Mouse (Mus musculus) kidney, postnatal 0 days (tissue): ENCODE measurements at regions not wholly inside any gene's neighbourhood (a gene's known extent, or its start where the extent isn't known, plus 50 kb on each side); places are given as distances from the start of the nearest gene placed in this dataset.

ENCODE experiments used
- ATAC-seq: fragments of 200-750 bp; cut with Nextera tagmentation; replicated peaks from 2 replicates; pipeline ENCODE4 v1.8.0; 2017; ENCODE audit warnings: low read depth, moderate number of reproducible peaks, moderate TSS enrichment, moderate library complexity; ENCODE audit not compliant: low FRiP score
- DNase-seq: peaks from one replicate; pipeline ENCODE4 v3.0.0-alpha.2; 2016; ENCODE audit warnings: low spot score
- H3K27ac ChIP-seq: fragments of 300-500 bp; sonication (generic); 2 replicates; pipeline ENCODE4 v1.5.1; 2014; ENCODE audit warnings: mild to moderate bottlenecking
- H3K27me3 ChIP-seq: fragments of 300-500 bp; sonication (generic); 2 replicates; pipeline ENCODE4 v1.6.1; 2014; ENCODE audit warnings: low read length, mixed read lengths; ENCODE audit not compliant: insufficient read depth
- H3K36me3 ChIP-seq: fragments of 300-500 bp; sonication (generic); 2 replicates; pipeline ENCODE4 v1.6.1; 2014; ENCODE audit warnings: low read length, mixed read lengths; ENCODE audit not compliant: insufficient read depth
- H3K4me1 ChIP-seq: fragments of 300-500 bp; sonication (generic); replicated peaks from 2 replicates; pipeline ENCODE4 v1.6.1; 2014; ENCODE audit warnings: antibody characterized with exemption, low read length, mixed read lengths; ENCODE audit not compliant: insufficient read depth
- H3K4me2 ChIP-seq: fragments of 300-500 bp; sonication (generic); 2 replicates; pipeline ENCODE4 v1.6.1; 2014; ENCODE audit warnings: mild to moderate bottlenecking, low read length, moderate library complexity, mixed read lengths
- H3K4me3 ChIP-seq: fragments of 300-500 bp; sonication (generic); replicated peaks from 2 replicates; pipeline ENCODE4 v1.5.1; 2014; ENCODE audit warnings: low read depth, low read length
- H3K9ac ChIP-seq: fragments of 300-500 bp; sonication (generic); 2 replicates; pipeline ENCODE4 v1.6.1; 2014; ENCODE audit warnings: low read depth, low read length
- H3K9me3 ChIP-seq: fragments of 300-500 bp; sonication (generic); replicated peaks from 2 replicates; pipeline ENCODE4 v1.6.1; 2016; ENCODE audit warnings: low read length, inconsistent platforms, mixed read lengths
- CTCF ChIP-seq: IDR thresholded peaks from 2 replicates; pipeline ENCODE4 v1.5.1; 2016; ENCODE audit warnings: antibody characterized with exemption, low read depth, mild to moderate bottlenecking, moderate library complexity
- WGBS: fragments of 180-500 bp; shearing (Covaris S2); extraction: QIAGEN DNeasy Blood & Tissue Kit; methylation state at CpG from one replicate; pipeline ENCODE4 v1.1.7; 2014; 5-methylcytosine and 5-hydroxymethylcytosine counted together

- no peak for TF ChIP-seq CTCF
Measured at GRCm38 (mm10) chr17:16247681-16248080, 416.8 kb upstream of the Rgmb start.

GRCm38 (mm10) chr17:16221253-16221652 is 390.4 kb upstream of the Rgmb start:
- Histone ChIP-seq H3K4me1 (no peaks in the 10 kb centered on the region), H3K4me2 (no peak overlapping the region), H3K36me3 (no peaks in the 10 kb centered on the region), H3K4me3 (no peak overlapping the region), H3K27ac (no peak overlapping the region), H3K9me3 (no peaks in the 10 kb centered on the region), H3K27me3 (no peaks in the 10 kb centered on the region), H3K9ac (no peak overlapping the region)
- ATAC-seq = no peak
- TF ChIP-seq CTCF = 0 out of 2 replicates have a peak, but pooled peaks have one; percentile 27
- peak; percentile 5 for DNase-seq
- WGBS = 76% methylated on average over 2 of the region's 2 CpGs

More at GRCm38 (mm10) chr17:16247681-16248080, 416.8 kb upstream of the Rgmb start:
- Histone ChIP-seq H3K4me3 (no peak overlapping the region), H3K4me2 (no peak overlapping the region), H3K36me3 (no peaks in the 10 kb centered on the region), H3K27me3 (no peaks in the 10 kb centered on the region), H3K9me3 (no peaks in the 10 kb centered on the region), H3K9ac (no peak overlapping the region), H3K27ac (no peak overlapping the region), H3K4me1 (no peaks in the 10 kb centered on the region)
- no peak for DNase-seq
- ATAC-seq = no peak
- WGBS = 82% methylated on average over 3 of the region's 3 CpGs

- no peak overlapping the region for H3K9ac ChIP-seq
- H3K4me1 ChIP-seq = no peaks in the 10 kb centered on the region
- H3K27me3 ChIP-seq = no peaks in the 10 kb centered on the region
- no peak for TF ChIP-seq CTCF
- no peaks in the 10 kb centered on the region for H3K9me3 ChIP-seq
- 88% methylated on average over 13 of the region's 13 CpGs for WGBS
- H3K27ac ChIP-seq = no peak overlapping the region
- no peak for ATAC-seq
- no peak overlapping the region for H3K4me2 ChIP-seq
- no peak overlapping the region for H3K4me3 ChIP-seq
- no peaks in the 10 kb centered on the region for H3K36me3 ChIP-seq
- no peak for DNase-seq
Measured at GRCm38 (mm10) chr17:16219675-16220566, 389.1 kb upstream of the Rgmb start.

- no peak overlapping the region for H3K4me2 ChIP-seq
- no peak for TF ChIP-seq CTCF
- no peak overlapping the region for H3K4me3 ChIP-seq
- no peaks in the 10 kb centered on the region for H3K9me3 ChIP-seq
- no peak overlapping the region for H3K9ac ChIP-seq
- H3K27ac ChIP-seq = no peak overlapping the region
- H3K27me3 ChIP-seq = no peaks in the 10 kb centered on the region
- ATAC-seq (no peak), DNase-seq (no peak)
- no peaks in the 10 kb centered on the region for H3K4me1 ChIP-seq
- WGBS = 73% methylated on average over 2 of the region's 2 CpGs
- H3K36me3 ChIP-seq = no peaks in the 10 kb centered on the region
Measured at GRCm38 (mm10) chr17:16218623-16219022, 387.8 kb upstream of the Rgmb start.

- no peaks in the 10 kb centered on the region for H3K27me3 ChIP-seq
- H3K4me1 ChIP-seq = no peaks in the 10 kb centered on the region
- no peak overlapping the region for H3K4me2 ChIP-seq
- no peaks in the 10 kb centered on the region for H3K9me3 ChIP-seq
- no peak overlapping the region for H3K4me3 ChIP-seq
- DNase-seq = no peak
- WGBS = 65% methylated on average over 2 of the region's 2 CpGs
- ATAC-seq = no peak
- no peak overlapping the region for H3K27ac ChIP-seq
- H3K36me3 ChIP-seq = no peaks in the 10 kb centered on the region
- no peak for TF ChIP-seq CTCF
- no peak overlapping the region for H3K9ac ChIP-seq
Measured at GRCm38 (mm10) chr17:16216796-16217195, 386.0 kb upstream of the Rgmb start.

GRCm38 (mm10) chr17:16193636-16194035 is 362.8 kb upstream of the Rgmb start:
- no peaks in the 10 kb centered on the region for H3K4me1 ChIP-seq
- no peak for TF ChIP-seq CTCF
- ATAC-seq (no peak), DNase-seq (no peak)
- H3K9me3 ChIP-seq = no peaks in the 10 kb centered on the region
- H3K27ac ChIP-seq = no peak overlapping the region
- no peak overlapping the region for H3K9ac ChIP-seq
- H3K4me2 ChIP-seq = no peak overlapping the region
- H3K27me3 ChIP-seq = no peaks in the 10 kb centered on the region
- no peak overlapping the region for H3K4me3 ChIP-seq
- WGBS = 45% methylated on average over 1 of the region's 1 CpGs
- no peaks in the 10 kb centered on the region for H3K36me3 ChIP-seq

- H3K27me3 ChIP-seq = no peaks in the 10 kb centered on the region
- no peak overlapping the region for H3K27ac ChIP-seq
- no peak for ATAC-seq
- TF ChIP-seq CTCF = no peak
- no peak overlapping the region for H3K9ac ChIP-seq
- H3K4me1 ChIP-seq = no peaks in the 10 kb centered on the region
- no peak overlapping the region for H3K4me2 ChIP-seq
- no peak for DNase-seq
- no peaks in the 10 kb centered on the region for H3K36me3 ChIP-seq
- 98% methylated on average over 1 of the region's 1 CpGs for WGBS
- H3K9me3 ChIP-seq = no peaks in the 10 kb centered on the region
- H3K4me3 ChIP-seq = no peak overlapping the region
Measured at GRCm38 (mm10) chr17:16180856-16181255, 350.0 kb upstream of the Rgmb start.
